Mouse (Mus musculus) layer of hippocampus, adult 8-10 months (tissue): ENCODE data around the gene Ovol1. TPM values are rescaled to one million over a fixed set of nuclear protein-coding genes. Genes with fewer than 3 reads are reported as not detected.

Experiments
- DNase-seq, 2 experiments: peaks; one replicate each; pipeline ENCODE4 v3.0.0; 2022; ENCODE audit warnings: low spot score in 2 of 2
- total RNA-seq, 4 experiments: library from RNA; stranded (reverse); gene quantifications; 2 replicates each; pipeline ENCODE4 v1.2.4; 2022

The Ovol1 gene
- not detected for total RNA-seq

GRCm38 (mm10) chr19:5560457-5561041 lies at the start of gene Ovol1:
TSS of gene Ovol1 (minus strand) at chr19:5560646.
- no peak for DNase-seq

- peak; percentile 89 to 93 for DNase-seq
Observed at GRCm38 (mm10) chr19:5609547-5610404, 49.3 kb upstream of the Ovol1 start, which contains the start of gene Kat5. TSS of gene Kat5 (minus strand) at chr19:5610237.

GRCm38 (mm10) chr19:5609171-5609546 lies 48.7 kb upstream of the Ovol1 start:
- no peak for DNase-seq

- DNase-seq = no peak
Observed at GRCm38 (mm10) chr19:5608707-5609106, 48.3 kb upstream of the Ovol1 start.

- DNase-seq = no peak
Observed at GRCm38 (mm10) chr19:5607705-5608410, 47.4 kb upstream of the Ovol1 start.

- DNase-seq = no peak
Observed at GRCm38 (mm10) chr19:5606196-5606595, 45.8 kb upstream of the Ovol1 start.

GRCm38 (mm10) chr19:5605126-5605525 lies 44.7 kb upstream of the Ovol1 start:
- peak; percentile 32 to 37 for DNase-seq

GRCm38 (mm10) chr19:5603664-5604063 lies 43.2 kb upstream of the Ovol1 start:
- no peak for DNase-seq

GRCm38 (mm10) chr19:5601752-5602541 lies 41.5 kb upstream of the Ovol1 start, which contains the start of gene Rnaseh2c:
TSS of gene Rnaseh2c (plus strand) at chr19:5601873.
- DNase-seq = peak; percentile 70 to 77

GRCm38 (mm10) chr19:5599224-5599623 lies 38.8 kb upstream of the Ovol1 start:
- no peak for DNase-seq

- DNase-seq = no peak
Observed at GRCm38 (mm10) chr19:5591888-5592287, 31.4 kb upstream of the Ovol1 start.

- DNase-seq = no peak
Observed at GRCm38 (mm10) chr19:5589159-5589558, 28.7 kb upstream of the Ovol1 start.

- DNase-seq = no peak
Observed at GRCm38 (mm10) chr19:5581995-5582394, 21.5 kb upstream of the Ovol1 start.

GRCm38 (mm10) chr19:5580776-5581175 lies 20.3 kb upstream of the Ovol1 start:
- DNase-seq = no peak

- DNase-seq = no peak
Observed at GRCm38 (mm10) chr19:5579971-5580370, 19.5 kb upstream of the Ovol1 start.

- DNase-seq = no peak
Observed at GRCm38 (mm10) chr19:5575336-5575735, 14.9 kb upstream of the Ovol1 start.

GRCm38 (mm10) chr19:5572331-5573125 lies 12.1 kb upstream of the Ovol1 start:
- DNase-seq = peak; percentile 52 to 58

- DNase-seq = no peak
Observed at GRCm38 (mm10) chr19:5571831-5572230, 11.4 kb upstream of the Ovol1 start.

GRCm38 (mm10) chr19:5570353-5571246 lies 10.2 kb upstream of the Ovol1 start:
- no peak for DNase-seq
